Mouse (Mus musculus) bone marrow macrophage, adult 2 months (primary cell): Measurements from ENCODE around the gene Mnd1. TPM values are rescaled to one million over a fixed set of nuclear protein-coding genes. Genes with fewer than 3 reads are reported as not detected.

Experiments
- H3K27ac ChIP-seq: 2 replicates; pipeline ENCODE4 v1.5.1; 2012; ENCODE audit warnings: low read depth, low read length; ENCODE audit not compliant: insufficient read depth
- H3K4me1 ChIP-seq: 2 replicates; pipeline ENCODE4 v1.6.1; 2012; ENCODE audit warnings: low read length; ENCODE audit not compliant: control insufficient read depth, insufficient read depth
- H3K4me3 ChIP-seq: 2 replicates; pipeline ENCODE4 v1.5.1; 2012; ENCODE audit warnings: mild to moderate bottlenecking, low read length, moderate library complexity; ENCODE audit not compliant: insufficient read depth
- CTCF ChIP-seq: IDR thresholded peaks from 2 replicates; pipeline ENCODE4 v1.5.1; 2012; ENCODE audit warnings: low read depth, mild to moderate bottlenecking, low read length, moderate library complexity
- POLR2A ChIP-seq: IDR thresholded peaks from 2 replicates; pipeline ENCODE4 v1.6.1; 2012; ENCODE audit warnings: mild to moderate bottlenecking, low read depth, low read length, borderline replicate concordance
- polyA plus RNA-seq: library from polyadenylated mRNA; stranded (reverse); fragments of >200 nt; gene quantifications from 2 replicates; pipeline ENCODE4 v1.2.4, GENCODE M21; 2012; ENCODE audit not compliant: missing spikeins, insufficient read depth, insufficient read length

Mnd1 gene
- polyA plus RNA-seq, result 2.3 and 2.6 TPM in 2 replicates

DNA sequence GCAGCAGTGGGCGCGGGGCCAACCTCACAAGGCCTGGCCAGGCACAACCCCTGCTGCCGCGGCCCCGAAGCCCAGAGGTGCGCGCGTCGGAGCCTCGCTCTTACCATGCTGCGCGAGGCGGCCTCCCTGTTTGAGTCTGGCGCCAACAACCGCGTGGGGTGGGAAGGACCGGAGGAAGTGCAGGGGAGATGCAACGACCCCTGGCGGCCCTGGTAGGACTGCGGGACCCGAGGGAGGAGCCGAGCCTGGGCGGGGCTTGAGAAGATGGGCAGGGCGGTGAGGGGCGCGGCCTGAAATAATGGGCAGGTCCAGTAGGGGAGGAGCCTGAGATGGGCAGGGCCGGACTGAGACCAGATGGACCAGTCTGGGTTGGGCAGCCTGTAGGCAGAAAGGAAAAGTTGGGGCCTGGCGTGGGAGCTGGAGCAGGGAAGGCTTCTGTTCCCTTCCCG is at the start of gene Mnd1:
TSS of gene Mnd1 (minus strand) at position 229 of the 449 bp plus-strand sequence.
- 0 out of 2 replicates have a peak, but pooled peaks cover 2% of the 10 kb centered on the region for H3K4me1 ChIP-seq
- peak within 1 kb of the TSS; percentile 44 for H3K27ac ChIP-seq
- H3K4me3 ChIP-seq, result peak within 1 kb of the TSS; percentile 80
- TF ChIP-seq CTCF (no peak), POLR2A (no peak)

DNA sequence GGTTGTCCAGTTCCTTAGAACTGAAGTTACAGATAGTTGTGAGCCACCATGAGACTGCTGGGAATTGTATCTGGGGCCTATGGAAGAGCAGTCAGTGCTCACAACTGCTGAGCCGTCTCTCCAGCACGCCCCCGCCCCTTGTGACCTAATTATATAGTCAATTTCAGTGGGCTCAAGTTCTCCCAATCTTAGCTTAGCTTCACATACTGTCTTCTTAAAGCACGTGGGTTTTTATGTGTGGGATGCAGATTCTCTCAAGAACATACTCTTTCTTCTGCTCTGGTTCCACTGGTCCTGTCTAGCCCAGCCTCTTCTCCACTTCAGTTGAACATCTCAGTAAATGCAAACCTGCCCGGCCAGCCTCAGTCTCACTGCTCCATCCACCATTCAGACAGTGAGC is 49.1 kb upstream of the Mnd1 start:
- H3K27ac ChIP-seq, result no peak overlapping the region
- TF ChIP-seq CTCF (no peak), POLR2A (no peak)
- H3K4me3 ChIP-seq, result no peak overlapping the region
- H3K4me1 ChIP-seq, result no peaks in the 10 kb centered on the region

DNA sequence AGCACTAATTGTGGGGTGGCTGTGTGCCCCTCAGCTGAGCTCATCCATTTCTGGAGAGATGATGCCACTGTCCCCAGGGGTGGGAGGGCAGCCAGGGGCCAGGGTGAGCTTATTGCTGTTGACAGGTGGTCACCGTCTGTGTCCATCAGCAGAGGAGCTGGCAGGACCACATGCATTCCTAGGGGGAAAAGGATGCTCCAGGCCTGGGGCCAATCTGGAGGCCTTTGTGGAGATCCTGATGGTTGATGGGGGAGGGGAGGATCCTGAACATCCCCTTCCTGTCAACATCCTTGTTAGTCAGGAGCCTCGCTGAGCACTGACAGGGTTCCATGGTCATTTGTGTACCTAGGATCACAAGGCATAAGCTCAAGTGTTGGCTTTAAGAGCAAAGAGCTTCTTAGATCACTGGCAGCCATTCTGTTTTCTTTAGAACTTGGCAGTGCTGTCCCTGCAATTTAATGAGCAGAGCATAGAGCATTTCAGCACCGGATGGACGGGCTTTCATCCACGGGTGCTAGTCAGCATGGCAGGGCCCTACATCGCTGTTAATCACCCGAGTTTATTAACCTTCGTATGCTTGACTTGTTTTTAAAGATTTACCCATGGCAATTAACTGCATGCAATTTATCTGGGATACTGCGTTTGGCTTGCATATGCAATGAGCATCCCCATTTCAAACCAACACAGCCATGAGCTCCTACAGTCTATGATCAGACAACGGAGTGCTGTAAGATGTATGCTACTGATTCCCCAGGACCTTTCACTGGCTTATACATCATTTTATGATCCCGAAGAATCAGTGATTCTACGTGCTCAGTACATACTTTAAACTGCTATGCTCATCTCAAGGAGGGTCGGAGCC is 45.2 kb upstream of the Mnd1 start:
- Histone ChIP-seq H3K4me1 (no peaks in the 10 kb centered on the region), H3K4me3 (no peak overlapping the region), H3K27ac (no peak overlapping the region)
- TF ChIP-seq CTCF (no peak), POLR2A (no peak)

DNA sequence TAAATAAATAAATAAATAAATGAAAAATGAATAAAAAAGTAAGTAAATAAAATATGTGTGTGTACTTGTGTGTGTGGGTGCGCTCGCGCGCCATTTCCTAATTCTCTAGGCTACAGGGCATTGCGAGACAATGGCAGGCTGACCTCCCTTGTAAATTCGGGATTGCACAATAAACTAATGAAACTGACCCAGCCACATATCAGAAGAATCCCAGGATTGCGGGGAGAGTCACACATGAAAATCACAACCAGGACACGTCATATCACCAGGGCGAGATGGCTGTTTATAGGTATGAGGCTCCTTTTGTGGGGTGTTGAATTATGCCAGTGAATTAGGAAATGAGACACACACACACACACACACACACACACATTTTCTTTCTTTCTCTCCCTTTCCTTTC is 43.9 kb upstream of the Mnd1 start:
- Histone ChIP-seq H3K4me1 (no peaks in the 10 kb centered on the region), H3K4me3 (no peak overlapping the region), H3K27ac (no peak overlapping the region)
- TF ChIP-seq CTCF (no peak), POLR2A (no peak)

DNA sequence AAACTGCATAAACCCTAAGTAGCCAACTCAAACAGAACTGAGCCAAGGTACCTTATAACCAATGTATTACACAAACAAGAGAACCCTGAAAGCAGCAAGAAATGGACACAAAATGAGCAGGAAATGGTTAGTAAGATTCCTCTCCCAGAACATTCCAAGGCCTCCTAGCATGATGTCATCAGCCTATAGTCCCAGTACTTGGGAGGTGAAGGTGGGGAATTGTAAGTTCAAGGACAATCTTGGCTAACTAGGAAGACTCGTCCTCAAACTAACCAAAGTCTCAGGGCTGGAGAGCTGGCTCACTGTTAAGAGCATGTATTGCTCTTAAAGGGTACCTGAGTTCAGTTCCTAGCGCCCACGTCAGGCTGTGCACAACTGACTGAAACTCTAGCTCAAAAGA is 42.6 kb upstream of the Mnd1 start:
- Histone ChIP-seq H3K27ac (no peak overlapping the region), H3K4me3 (no peak overlapping the region), H3K4me1 (no peaks in the 10 kb centered on the region)
- TF ChIP-seq POLR2A (no peak), CTCF (no peak)

DNA sequence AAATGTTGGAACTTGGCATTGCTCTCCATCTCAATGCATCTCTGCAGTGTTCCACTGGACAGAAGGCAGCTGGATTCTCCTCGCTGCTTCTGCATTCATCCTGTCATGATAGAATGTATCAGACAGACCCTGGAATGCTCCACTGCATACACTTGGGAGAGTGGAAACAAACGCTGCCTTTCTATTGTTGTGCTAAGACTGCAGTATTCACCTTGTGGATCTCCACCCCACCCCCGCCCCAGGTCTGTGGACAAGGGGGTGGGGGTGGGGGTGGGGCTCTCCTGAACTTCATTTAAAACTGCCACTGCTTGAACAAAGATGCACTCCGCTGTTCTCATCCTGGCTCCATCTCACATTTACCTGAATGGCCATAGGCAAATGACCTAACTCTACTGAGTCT is 38.3 kb upstream of the Mnd1 start:
- H3K27ac ChIP-seq, result no peak overlapping the region
- peaks cover 6% of the 10 kb centered on the region; the same call in 1 of the 2 replicates for H3K4me1 ChIP-seq
- TF ChIP-seq CTCF (no peak), POLR2A (no peak)
- H3K4me3 ChIP-seq, result no peak overlapping the region

DNA sequence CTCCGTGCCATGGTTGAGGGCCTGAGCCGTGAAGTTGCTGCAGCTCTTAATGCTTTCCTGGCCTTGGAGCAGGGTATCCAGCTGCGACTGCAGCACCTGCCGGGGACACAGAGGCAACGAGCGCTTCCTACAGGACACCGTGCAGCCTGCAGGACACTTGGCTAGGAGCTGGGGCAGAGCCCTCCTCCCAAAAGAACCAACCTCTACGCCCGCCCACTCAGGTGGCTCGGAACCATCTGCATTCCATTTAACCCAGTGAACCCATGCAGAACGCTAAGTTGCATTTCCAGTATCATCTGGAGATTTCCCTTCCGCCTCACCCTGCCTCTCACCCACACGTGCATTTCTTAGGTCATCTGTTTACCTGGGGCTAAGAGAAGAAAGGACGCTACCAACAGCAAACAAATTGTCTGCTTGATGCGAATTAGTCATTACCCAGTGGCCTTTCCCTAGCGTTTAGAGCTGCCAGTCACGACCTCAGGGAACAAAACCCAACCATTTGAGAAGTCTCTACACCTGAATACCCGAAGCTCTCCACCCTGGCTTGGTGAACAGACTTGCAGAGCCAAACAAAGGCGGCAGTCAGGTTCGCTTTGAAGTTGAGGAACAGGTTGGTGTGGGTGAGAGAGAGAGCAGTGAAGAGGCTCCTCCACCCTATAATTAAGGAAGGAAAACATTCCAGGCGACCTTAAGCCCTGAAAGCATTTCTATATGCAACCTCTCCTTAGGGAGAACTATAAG is 35.7 kb upstream of the Mnd1 start:
- no peak overlapping the region; the same call in 1 of the 2 replicates for H3K4me3 ChIP-seq

DNA sequence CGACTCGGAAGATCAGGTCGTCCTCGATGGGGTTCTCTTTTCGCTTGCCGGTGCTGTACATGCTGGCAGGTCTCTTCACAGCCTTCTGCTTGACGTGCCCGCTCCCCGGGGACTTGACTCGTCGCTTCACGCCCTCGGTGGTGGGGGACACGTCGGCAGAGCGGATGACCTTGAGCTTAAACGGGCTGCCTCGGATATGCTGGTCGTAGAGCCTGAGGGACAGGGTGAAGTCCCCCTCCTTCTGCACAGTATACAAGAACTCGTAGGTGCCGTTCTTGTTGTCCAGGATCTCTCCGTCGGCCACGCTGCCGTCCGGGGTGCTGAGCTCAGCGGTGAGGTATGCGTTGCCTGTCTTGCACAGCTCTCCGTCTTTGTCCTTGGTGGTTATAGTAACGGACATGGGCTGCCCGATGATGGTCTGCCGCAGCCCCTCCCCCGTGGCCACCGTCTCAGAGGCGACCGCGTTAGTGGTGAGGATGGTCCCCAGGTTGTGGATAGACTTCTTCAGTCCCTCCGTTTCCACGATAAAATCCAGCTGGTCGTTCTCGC is 35.0 kb upstream of the Mnd1 start:
- TF ChIP-seq CTCF (no peak), POLR2A (no peak)
- Histone ChIP-seq H3K4me1 (peaks cover 6% of the 10 kb centered on the region; the same call in 1 of the 2 replicates), H3K4me3 (peak overlapping the region; percentile 62), H3K27ac (no peak overlapping the region)

More for the DNA sequence above, 35.7 kb upstream of the Mnd1 start:
- peaks cover 6% of the 10 kb centered on the region; the same call in 1 of the 2 replicates for H3K4me1 ChIP-seq
- no peak overlapping the region for H3K27ac ChIP-seq
- TF ChIP-seq CTCF (no peak), POLR2A (no peak)

DNA sequence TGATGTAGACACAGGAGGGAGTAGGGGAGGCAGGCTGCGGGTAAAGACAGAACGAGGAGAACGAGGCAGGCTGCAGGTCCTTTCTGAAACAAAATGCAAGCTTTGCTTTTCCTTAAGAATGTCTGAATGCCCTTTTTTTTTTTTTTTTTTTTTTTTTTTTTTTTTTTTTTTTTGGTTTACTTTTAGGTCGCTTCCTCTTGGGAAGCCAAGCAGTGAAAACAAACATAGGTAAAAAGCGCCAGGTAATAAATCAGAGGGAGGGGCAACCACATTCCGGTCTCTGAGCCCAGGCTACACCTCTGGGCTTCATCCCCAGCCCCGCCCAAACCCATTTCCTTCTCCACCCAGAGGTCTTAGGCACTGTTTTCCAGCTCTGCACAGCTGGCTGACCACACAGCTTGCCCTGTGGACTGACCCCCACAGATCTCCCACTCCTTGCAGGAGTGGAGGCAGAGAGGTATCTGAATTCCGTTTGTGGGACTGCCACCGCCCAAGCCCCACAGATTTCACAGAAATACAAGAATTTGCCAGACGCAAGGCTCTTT is 34.1 kb upstream of the Mnd1 start:
- Histone ChIP-seq H3K4me3 (peak overlapping the region; percentile 62; the same call in 1 of the 2 replicates), H3K27ac (no peak overlapping the region), H3K4me1 (peaks cover 6% of the 10 kb centered on the region; the same call in 1 of the 2 replicates)
- TF ChIP-seq CTCF (no peak), POLR2A (no peak)
